Comparison of ENCODE assay signal across 13 mouse cellular contexts in the genomic region with DNA sequence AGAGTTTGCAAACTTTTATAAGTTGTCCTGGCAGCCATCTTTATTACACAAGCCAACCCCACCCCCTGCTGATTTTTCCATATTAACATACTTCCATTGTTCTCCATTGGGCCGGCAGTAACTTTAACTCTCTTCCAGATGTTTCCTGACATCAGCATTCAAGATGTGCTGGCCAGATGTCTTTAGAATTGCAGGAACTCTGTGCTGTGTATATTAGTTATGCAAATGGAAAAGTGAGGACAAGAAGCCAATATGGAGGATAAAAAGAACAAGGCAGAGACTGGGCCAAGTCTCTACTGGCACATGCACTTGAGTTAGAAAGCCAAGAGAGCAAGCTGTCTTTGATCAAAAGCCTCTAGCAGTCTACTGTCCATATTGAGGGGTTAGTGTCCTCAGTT. TPM values are rescaled to one million over a fixed set of nuclear protein-coding genes. Genes with fewer than 3 reads are reported as not detected.
DNase-seq lines count a peak whose midpoint lies in the region; ATAC-seq and TF ChIP-seq lines count a peak whose summit lies in the region.
"Had no signal": no experiment of that assay in that cellular context is flagged by ENCODE, and none has a peak within 500 bp of the region (broad histone marks: within the 10 kb centered on the region; RNA-seq: fewer than 3 reads in every experiment).

No protein-coding gene starts in this region.

- TF ChIP-seq CTCF in heart, adult 2 months (IDR thresholded peaks at IDR 0.05): no peak

- no peak overlapping the region for H3K4me2 ChIP-seq in forebrain, embryonic 12.5 days
- H3K4me2 ChIP-seq: hindbrain, embryonic 12.5 days; neural tube, embryonic 15.5 days had no signal

- no peak overlapping the region for H3K4me3 ChIP-seq in heart, adult 2 months
- no peak overlapping the region for H3K4me3 ChIP-seq in heart, embryonic 10.5 days
- H3K4me3 ChIP-seq in forebrain, embryonic 12.5 days (replicated peaks): no peak overlapping the region
- H3K4me3 ChIP-seq: hindbrain, embryonic 12.5 days; neural tube, embryonic 15.5 days had no signal

- no peak for ATAC-seq in forebrain, embryonic 12.5 days (ENCODE audit: low FRiP score)
- ATAC-seq: forebrain, embryonic 16.5 days had no signal

- H3K79me2 ChIP-seq in heart, adult 2 months (replicated peaks; ENCODE audit: control insufficient read depth, insufficient read depth, low read length): no peaks in the 10 kb centered on the region

- H3K36me3 ChIP-seq in heart, adult 2 months (ENCODE audit: control insufficient read depth, insufficient read depth, low read length): peaks cover 11% of the 10 kb centered on the region
- H3K36me3 ChIP-seq in heart, embryonic 10.5 days: no peaks in the 10 kb centered on the region
- H3K36me3 ChIP-seq in forebrain, embryonic 12.5 days (replicated peaks): no peaks in the 10 kb centered on the region
- H3K36me3 ChIP-seq: hindbrain, embryonic 12.5 days; neural tube, embryonic 15.5 days had no signal

- 33% methylated on average over 1 of the region's 1 CpGs for WGBS in heart, adult 2 months
- 65% methylated on average over 1 of the region's 1 CpGs for WGBS in heart, embryonic 10.5 days
- WGBS in forebrain, embryonic 12.5 days: 67% methylated on average over 1 of the region's 1 CpGs

- H3K9ac ChIP-seq in heart, adult 2 months (ENCODE audit: low read depth, low read length): no peak overlapping the region
- H3K9ac ChIP-seq in forebrain, embryonic 12.5 days: no peak overlapping the region
- H3K9ac ChIP-seq: hindbrain, embryonic 12.5 days; neural tube, embryonic 15.5 days had no signal

- H3K4me1 ChIP-seq in heart, adult 2 months (ENCODE audit: control insufficient read depth, insufficient read depth, low read length): peaks cover 6% of the 10 kb centered on the region
- no peaks in the 10 kb centered on the region for H3K4me1 ChIP-seq in heart, embryonic 10.5 days
- no peaks in the 10 kb centered on the region for H3K4me1 ChIP-seq in forebrain, embryonic 12.5 days
- H3K4me1 ChIP-seq: hindbrain, embryonic 12.5 days; neural tube, embryonic 15.5 days had no signal

- H3K27ac ChIP-seq in heart, adult 2 months: peak overlapping the region; percentile 74
- H3K27ac ChIP-seq in heart, embryonic 10.5 days: no peak overlapping the region
- no peak overlapping the region for H3K27ac ChIP-seq in forebrain, embryonic 12.5 days
- H3K27ac ChIP-seq: hindbrain, embryonic 12.5 days; macrophage; neural tube, embryonic 15.5 days had no signal

- H3K9me3 ChIP-seq in heart, embryonic 10.5 days: no peaks in the 10 kb centered on the region
- H3K9me3 ChIP-seq in forebrain, embryonic 12.5 days: no peaks in the 10 kb centered on the region
- H3K9me3 ChIP-seq: hindbrain, embryonic 12.5 days; neural tube, embryonic 15.5 days had no signal

- H3K27me3 ChIP-seq in heart, adult 2 months (ENCODE audit: control insufficient read depth, insufficient read depth, low read length): no peaks in the 10 kb centered on the region
- H3K27me3 ChIP-seq in heart, embryonic 10.5 days (ENCODE audit: insufficient read depth, poor library complexity, severe bottlenecking): no peaks in the 10 kb centered on the region
- no peaks in the 10 kb centered on the region for H3K27me3 ChIP-seq in forebrain, embryonic 12.5 days
- H3K27me3 ChIP-seq: hindbrain, embryonic 12.5 days; neural tube, embryonic 15.5 days had no signal

- intact Hi-C loops in heart, adult 2 months (cut with DNase I): loop anchor here (1.0 kb wide), 2 partner anchors 29 to 99 kb away; a partner anchor contains a TSS

- TF ChIP-seq EP300 in heart, adult 2 months (IDR thresholded peaks at IDR 0.05; ENCODE audit: insufficient read depth, low read depth, low read length): peak; percentile 47; the same call in 1 of the 2 replicates

- DNase-seq in heart, adult 2 months: peak; percentile 31 to 35
- no peak for DNase-seq in heart, embryonic 10.5 days (ENCODE audit: low spot score)
- peak; percentile 56 for DNase-seq in ZHBTc4 (ENCODE audit: low read depth, low spot score)
- peak; percentile 61 to 82 for DNase-seq in heart, adult 9 months (ENCODE audit: low spot score in 2 of 2)
- peak; percentile 16 for DNase-seq in lung, postnatal 25 days (ENCODE audit: low spot score)
- DNase-seq in Muller cell, postnatal 12 days (ENCODE audit: inconsistent ontology term): no peak
- DNase-seq: adrenal gland, postnatal 36 days; cerebellum, adult 11 months had no signal

- TF ChIP-seq POLR2A in heart, adult 2 months (IDR thresholded peaks at IDR 0.05; ENCODE audit: insufficient read depth, low read depth, low read length): peak; percentile 40; the same call in 1 of the 2 replicates

RNA-seq across cellular contexts. Expression of a gene that starts 28.9 kb away (rescaled TPM):
- 10 to 100 TPM; 46.5 to 49.1 TPM for total RNA-seq in heart, adult 2 months (2021)
- polyA plus RNA-seq in heart, adult 2 months (2012; rRNA removed): 28.2 and 40.6 TPM in 2 replicates
- polyA plus RNA-seq in heart, embryonic 10.5 days (2016; fragmentation: Nextera tagmentation; extraction: Ambion mirVana): 11.5 and 11.9 TPM in 2 replicates
- 10.7 and 11.5 TPM in 2 replicates for polyA plus RNA-seq in forebrain, embryonic 12.5 days (2016; fragmentation: Nextera tagmentation; extraction: Ambion mirVana)
- polyA plus RNA-seq: macrophage had no signal

RNA-seq across cellular contexts. Expression of a gene that starts 46.9 kb away (rescaled TPM):
- 10 to 100 TPM; 12.2 to 13.9 TPM for total RNA-seq in heart, adult 2 months (2021)
- 11.9 and 19.4 TPM in 2 replicates for polyA plus RNA-seq in heart, adult 2 months (2012; rRNA removed)
- 55.2 and 70.2 TPM in 2 replicates for polyA plus RNA-seq in heart, embryonic 10.5 days (2016; fragmentation: Nextera tagmentation; extraction: Ambion mirVana)
- polyA plus RNA-seq in forebrain, embryonic 12.5 days (2016; fragmentation: Nextera tagmentation; extraction: Ambion mirVana): 94.9 and 95.5 TPM in 2 replicates

Comparison
In these comparisons a context has a peak if more than half of its experiments do, and no peak if none do; other contexts are left out.
1. DNase-seq: peak in heart, adult 2 months (2 of 2), ZHBTc4 (single experiment), heart, adult 9 months (2 of 2) and lung, postnatal 25 days (single experiment); none in heart, embryonic 10.5 days (single experiment) and Muller cell, postnatal 12 days (single experiment).